Mouse (Mus musculus) layer of hippocampus, adult 9-11 months (tissue): ENCODE data around the gene D830030K20Rik.
"Not testable (repeated sequence)": the region's sequence is repeated elsewhere in the genome, so short reads cannot be mapped to it uniquely, and the experiment has no call there.

Experiments
- DNase-seq: peaks from one replicate; pipeline ENCODE4 v3.0.0; 2022

Gene D830030K20Rik

DNA sequence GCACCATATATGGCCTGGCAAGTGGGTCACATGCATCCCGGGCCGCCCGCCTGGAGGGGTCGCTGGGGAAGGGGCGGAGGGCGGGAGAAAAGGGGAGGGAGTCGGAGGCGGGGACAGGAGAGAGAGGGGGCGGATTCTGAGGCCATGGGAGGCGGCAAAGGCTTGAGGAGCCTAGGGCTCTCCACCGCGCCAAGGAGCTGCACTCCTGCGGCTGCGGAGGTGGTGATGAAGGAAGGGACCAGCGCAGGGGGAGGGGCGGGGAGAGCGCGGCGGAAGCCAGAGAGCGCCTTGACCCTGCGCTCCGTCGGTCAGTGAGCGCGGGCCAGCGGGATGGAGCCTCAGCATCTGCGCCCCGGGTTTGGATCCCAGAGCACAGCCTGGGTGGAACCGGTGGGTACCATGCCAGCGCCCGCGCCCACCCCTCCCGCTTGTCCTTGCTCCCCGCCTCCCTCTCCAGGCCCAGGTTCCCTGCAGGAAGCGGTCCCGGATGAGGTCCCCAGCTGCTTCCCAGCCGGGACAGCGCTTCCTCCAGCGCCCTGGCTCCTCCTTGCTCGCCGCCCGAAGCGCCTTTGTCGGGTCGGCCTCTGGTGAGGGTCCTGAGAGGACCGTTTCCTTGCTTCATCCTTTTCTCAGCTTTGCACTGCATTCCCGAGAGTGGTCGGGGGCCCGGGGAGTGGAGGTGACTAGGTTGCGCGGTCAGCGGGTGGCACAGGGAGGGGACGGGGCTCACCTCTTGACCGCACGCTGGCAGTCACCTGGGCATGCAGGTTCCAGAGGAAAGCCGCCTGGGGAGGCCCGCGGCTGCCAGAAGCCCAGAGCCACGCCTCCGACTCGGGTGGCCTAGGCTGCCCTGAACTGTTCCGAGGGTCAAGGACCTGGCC, at the start of gene D830030K20Rik:
D830030K20Rik (plus strand) TSS at position 217 of the 881 bp plus-strand sequence.
- not testable (repeated sequence) for DNase-seq

GRCm38 (mm10) chr14:3187955-3188354, 20.3 kb upstream of the D830030K20Rik start, which contains the start of gene Gm5795:
Gene Gm5795 (plus strand): TSS chr14:3188255.
- not testable (repeated sequence) for DNase-seq

GRCm38 (mm10) chr14:3209367-3209766, 1.1 kb downstream of the D830030K20Rik start:
- not testable (repeated sequence) for DNase-seq

- not testable (repeated sequence) for DNase-seq
These were observed 54.2 kb downstream of the D830030K20Rik start for GRCm38 (mm10) chr14:3262531-3262930.
